Mouse (Mus musculus): ENCODE results near the gene Il18. TPM values are rescaled to one million over a fixed set of nuclear protein-coding genes. Genes with fewer than 3 reads are reported as not detected.

Il18 gene
- total RNA-seq (2022), result 1 to 10 TPM in 3 of 4 experiments, under 1 TPM in 1; 0.54 to 2.0 (median 1.5) TPM

GRCm38 (mm10) chr9:50554241-50555093 is at the start of gene Il18:
Gene Il18, plus strand, starts transcription at chr9:50554827.
- DNase-seq (ENCODE audit: low spot score), result peak; percentile 34

GRCm38 (mm10) chr9:50505405-50505804 is 49.2 kb upstream of the Il18 start:
- DNase-seq (ENCODE audit: low spot score), result no peak

- no peak for DNase-seq (ENCODE audit: low spot score)
Measured at GRCm38 (mm10) chr9:50507570-50507969, 47.1 kb upstream of the Il18 start.

- DNase-seq (ENCODE audit: low spot score), result no peak
Measured at GRCm38 (mm10) chr9:50515462-50515861, 39.2 kb upstream of the Il18 start.

- no peak for DNase-seq (ENCODE audit: low spot score)
Measured at GRCm38 (mm10) chr9:50518781-50519180, 35.8 kb upstream of the Il18 start.

GRCm38 (mm10) chr9:50520748-50521147 is 33.9 kb upstream of the Il18 start:
- DNase-seq (ENCODE audit: low spot score), result no peak

- no peak for DNase-seq (ENCODE audit: low spot score)
Measured at GRCm38 (mm10) chr9:50521562-50521961, 33.1 kb upstream of the Il18 start.

- DNase-seq (ENCODE audit: low spot score), result no peak
Measured at GRCm38 (mm10) chr9:50522574-50522973, 32.1 kb upstream of the Il18 start.

GRCm38 (mm10) chr9:50524936-50525335 is 29.7 kb upstream of the Il18 start:
- DNase-seq (ENCODE audit: low spot score), result no peak

- DNase-seq (ENCODE audit: low spot score), result no peak
Measured at GRCm38 (mm10) chr9:50525585-50525984, 29.0 kb upstream of the Il18 start.

GRCm38 (mm10) chr9:50527860-50528259 is 26.8 kb upstream of the Il18 start:
- no peak for DNase-seq (ENCODE audit: low spot score)

- DNase-seq (ENCODE audit: low spot score), result peak; percentile 95
Measured at GRCm38 (mm10) chr9:50528293-50528892, 26.2 kb upstream of the Il18 start, which contains the start of gene Pts. Gene Pts, minus strand, starts transcription at chr9:50528724.

GRCm38 (mm10) chr9:50530890-50531289 is 23.7 kb upstream of the Il18 start:
- DNase-seq (ENCODE audit: low spot score), result no peak

- no peak for DNase-seq (ENCODE audit: low spot score)
Measured at GRCm38 (mm10) chr9:50533328-50533727, 21.3 kb upstream of the Il18 start.

GRCm38 (mm10) chr9:50533791-50534190 is 20.8 kb upstream of the Il18 start:
- no peak for DNase-seq (ENCODE audit: low spot score)

GRCm38 (mm10) chr9:50535930-50536329 is 18.7 kb upstream of the Il18 start:
- no peak for DNase-seq (ENCODE audit: low spot score)

- DNase-seq (ENCODE audit: low spot score), result no peak
Measured at GRCm38 (mm10) chr9:50536603-50537135, 18.0 kb upstream of the Il18 start.

GRCm38 (mm10) chr9:50537295-50537694 is 17.3 kb upstream of the Il18 start:
- no peak for DNase-seq (ENCODE audit: low spot score)

GRCm38 (mm10) chr9:50540170-50540569 is 14.5 kb upstream of the Il18 start:
- no peak for DNase-seq (ENCODE audit: low spot score)

GRCm38 (mm10) chr9:50542401-50542800 is 12.2 kb upstream of the Il18 start:
- no peak for DNase-seq (ENCODE audit: low spot score)

GRCm38 (mm10) chr9:50547859-50548478 is 6.7 kb upstream of the Il18 start:
- DNase-seq (ENCODE audit: low spot score), result no peak

GRCm38 (mm10) chr9:50548936-50549335 is 5.7 kb upstream of the Il18 start:
- DNase-seq (ENCODE audit: low spot score), result no peak

Measured in heart, adult 8-10 months (tissue).